Mouse (Mus musculus) macrophage (primary cell): ENCODE data around the gene Eif5. TPM values are rescaled to one million over a fixed set of nuclear protein-coding genes. Genes with fewer than 3 reads are reported as not detected.

ENCODE experiments used
- H3K27ac ChIP-seq: fragments of 350-480 bp; formaldehyde crosslinking; 2 replicates; pipeline ENCODE4 v1.9.0; 2021
- H3K36me3 ChIP-seq: fragments of 350-480 bp; formaldehyde crosslinking; 2 replicates; pipeline ENCODE4 v1.9.0; 2021; ENCODE audit errors: inconsistent target
- H3K4me3 ChIP-seq: fragments of 350-480 bp; formaldehyde crosslinking; 2 replicates; pipeline ENCODE4 v1.9.0; 2021; ENCODE audit errors: inconsistent target
- H3K79me2 ChIP-seq: fragments of 350-480 bp; formaldehyde crosslinking; 2 replicates; pipeline ENCODE4 v1.9.0; 2021; ENCODE audit errors: inconsistent target
- WGBS: methylation state at CpG from one replicate; pipeline ENCODE4 v1.1.7; 2026; ENCODE audit warnings: inconsistent platforms; ENCODE audit not compliant: missing documents; 5-methylcytosine and 5-hydroxymethylcytosine counted together
- polyA plus RNA-seq: library from polyadenylated mRNA; stranded (reverse); fragments of 250-400 nt; gene quantifications from 3 replicates; pipeline ENCODE4 v1.2.4, GENCODE M21; 2018; ENCODE audit warnings: inconsistent platforms

The Eif5 gene
- polyA plus RNA-seq, 1 experiment from 2014 or later, result 137 TPM

GRCm38 (mm10) chr12:111563076-111563629 is 25.3 kb downstream of the Eif5 start:
- 79% methylated on average over 4 of the region's 5 CpGs for WGBS
- Histone ChIP-seq H3K36me3 (no peaks in the 10 kb centered on the region), H3K79me2 (no peaks in the 10 kb centered on the region), H3K27ac (no peak overlapping the region), H3K4me3 (no peak overlapping the region)

GRCm38 (mm10) chr12:111565363-111565762 is 27.5 kb downstream of the Eif5 start:
- no peaks in the 10 kb centered on the region for H3K79me2 ChIP-seq
- no peaks in the 10 kb centered on the region for H3K36me3 ChIP-seq
- WGBS, result 79% methylated on average over 5 of the region's 5 CpGs
- H3K27ac ChIP-seq, result no peak overlapping the region
- H3K4me3 ChIP-seq, result no peak overlapping the region

GRCm38 (mm10) chr12:111568836-111569235 is 31.0 kb downstream of the Eif5 start:
- no peak overlapping the region for H3K4me3 ChIP-seq
- H3K27ac ChIP-seq, result no peak overlapping the region
- WGBS, result 92% methylated on average over 11 of the region's 11 CpGs
- H3K36me3 ChIP-seq, result no peaks in the 10 kb centered on the region
- no peaks in the 10 kb centered on the region for H3K79me2 ChIP-seq

- H3K36me3 ChIP-seq, result no peaks in the 10 kb centered on the region
- H3K4me3 ChIP-seq, result no peak overlapping the region
- no peak overlapping the region for H3K27ac ChIP-seq
- 75% methylated on average over 7 of the region's 7 CpGs for WGBS
- H3K79me2 ChIP-seq, result peaks cover 26% of the 10 kb centered on the region
These were observed 34.6 kb downstream of the Eif5 start for GRCm38 (mm10) chr12:111572406-111572805.

DNA sequence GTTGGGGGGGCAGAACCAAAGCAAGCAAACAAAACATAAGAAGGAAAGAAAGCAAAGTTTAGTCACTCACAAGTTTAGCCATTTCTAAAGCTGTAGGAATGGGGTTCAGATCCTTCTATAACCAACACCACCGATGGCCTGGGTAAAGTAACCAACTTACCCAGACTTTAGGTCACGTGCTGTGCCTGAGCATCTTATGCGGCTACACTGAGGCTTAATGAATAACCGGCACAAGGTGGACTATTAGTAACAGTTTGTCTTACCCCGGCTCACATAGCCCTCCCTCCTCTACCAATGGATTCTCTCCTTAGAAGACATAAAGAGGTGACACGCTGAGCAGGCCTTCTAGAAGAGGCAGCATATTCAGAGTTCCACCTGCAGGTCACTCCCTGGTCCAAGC is 35.5 kb downstream of the Eif5 start:
- Histone ChIP-seq H3K79me2 (peaks cover 35% of the 10 kb centered on the region), H3K27ac (no peak overlapping the region), H3K36me3 (no peaks in the 10 kb centered on the region), H3K4me3 (no peak overlapping the region)
- WGBS, result 87% methylated on average over 6 of the region's 6 CpGs

GRCm38 (mm10) chr12:111574074-111574886 is 36.5 kb downstream of the Eif5 start, which contains the start of gene Mark3:
TSS of gene Mark3 (plus strand) at chr12:111574523.
- peaks cover 45% of the 10 kb centered on the region for H3K79me2 ChIP-seq
- no peaks in the 10 kb centered on the region for H3K36me3 ChIP-seq
- WGBS, result under 1% methylated on average over 64 of the region's 75 CpGs
- peak within 1 kb of the TSS; percentile 62 for H3K4me3 ChIP-seq
- H3K27ac ChIP-seq, result 0 out of 2 replicates have a peak within 1 kb of the TSS, but pooled peaks have one; percentile 13

GRCm38 (mm10) chr12:111574887-111575838 is 37.3 kb downstream of the Eif5 start:
- Histone ChIP-seq H3K79me2 (peaks cover 54% of the 10 kb centered on the region), H3K4me3 (peak overlapping the region; percentile 62), H3K27ac (0 out of 2 replicates have a peak overlapping the region, but pooled peaks have one; percentile 13), H3K36me3 (no peaks in the 10 kb centered on the region)
- WGBS, result under 1% methylated on average over 43 of the region's 58 CpGs

DNA sequence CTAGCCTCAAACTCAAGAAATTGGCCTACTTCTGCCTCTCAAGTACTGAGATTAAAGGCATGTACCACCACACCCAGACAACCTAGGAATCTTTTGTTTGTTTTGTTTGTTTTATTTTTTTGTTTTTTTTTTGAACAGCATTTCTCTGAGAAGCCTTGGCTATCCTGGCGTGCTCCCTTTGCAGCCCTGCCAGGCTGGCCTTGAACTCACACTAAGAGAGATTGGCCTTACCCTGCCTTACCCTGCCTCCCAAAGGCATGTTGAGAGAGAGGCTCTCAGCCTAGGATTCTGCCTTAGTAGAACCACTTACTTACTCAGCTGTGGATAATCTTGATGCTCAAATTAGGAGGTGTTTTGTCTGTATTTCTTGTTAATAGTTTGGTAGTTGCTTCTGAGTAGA is 45.2 kb downstream of the Eif5 start:
- Histone ChIP-seq H3K36me3 (no peaks in the 10 kb centered on the region), H3K27ac (no peak overlapping the region), H3K4me3 (no peak overlapping the region), H3K79me2 (peaks cover 100% of the 10 kb centered on the region)
- WGBS, result 80% methylated on average over 1 of the region's 1 CpGs

GRCm38 (mm10) chr12:111584401-111584800 is 46.6 kb downstream of the Eif5 start:
- 80% methylated on average over 1 of the region's 1 CpGs for WGBS

GRCm38 (mm10) chr12:111587252-111587651 is 49.4 kb downstream of the Eif5 start:
- WGBS, result 84% methylated on average over 10 of the region's 12 CpGs
- Histone ChIP-seq H3K36me3 (no peaks in the 10 kb centered on the region), H3K27ac (no peak overlapping the region), H3K4me3 (no peak overlapping the region), H3K79me2 (peaks cover 97% of the 10 kb centered on the region)

More at GRCm38 (mm10) chr12:111584401-111584800, 46.6 kb downstream of the Eif5 start:
- no peak overlapping the region for H3K27ac ChIP-seq
- H3K79me2 ChIP-seq, result peaks cover 100% of the 10 kb centered on the region
- no peaks in the 10 kb centered on the region for H3K36me3 ChIP-seq
- no peak overlapping the region for H3K4me3 ChIP-seq

- Histone ChIP-seq H3K36me3 (peaks cover 17% of the 10 kb centered on the region; the same call in 1 of the 2 replicates), H3K27ac (no peak overlapping the region), H3K79me2 (peaks cover 60% of the 10 kb centered on the region), H3K4me3 (no peak overlapping the region)
- 13% methylated on average over 14 of the region's 14 CpGs for WGBS
These were observed 54.7 kb downstream of the Eif5 start for GRCm38 (mm10) chr12:111592407-111593021.

DNA sequence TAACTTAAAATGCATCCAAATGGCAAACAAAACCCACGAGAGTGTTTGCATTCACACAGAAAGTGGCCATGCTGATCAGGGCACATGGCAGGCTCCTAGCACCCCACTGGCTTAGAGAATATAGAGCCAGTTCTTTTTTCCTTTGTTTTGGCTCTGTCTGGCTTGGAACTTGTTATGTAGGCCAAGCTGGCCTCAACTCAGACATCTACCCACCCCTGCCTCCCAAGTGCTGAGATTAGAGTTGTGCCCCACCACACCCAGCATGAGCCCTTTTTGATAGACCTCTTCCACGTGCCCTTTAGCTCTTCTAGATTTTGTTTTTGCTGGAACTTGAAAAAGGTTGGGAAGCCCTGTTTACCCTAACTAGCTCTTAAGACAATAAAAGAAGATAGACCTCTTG is 56.0 kb downstream of the Eif5 start:
- 83% methylated on average over 2 of the region's 2 CpGs for WGBS
- Histone ChIP-seq H3K79me2 (peaks cover 47% of the 10 kb centered on the region), H3K4me3 (no peak overlapping the region), H3K36me3 (peaks cover 27% of the 10 kb centered on the region; the same call in 1 of the 2 replicates), H3K27ac (no peak overlapping the region)
